8 mouse cellular contexts compared by ENCODE assay signal in genomic region chr17:63849151-63849550, GRCm38 (mm10). TPM values are rescaled to one million over a fixed set of nuclear protein-coding genes. Genes with fewer than 3 reads are reported as not detected.
DNase-seq lines count a peak whose midpoint lies in the region; ATAC-seq and TF ChIP-seq lines count a peak whose summit lies in the region.

No protein-coding gene starts in this region.

- no peaks in the 10 kb centered on the region for H3K27me3 ChIP-seq in kidney, embryonic 15.5 days
- no peaks in the 10 kb centered on the region for H3K27me3 ChIP-seq in hindbrain, embryonic 14.5 days (ENCODE audit: control insufficient read depth, insufficient read depth, low read length)
- no peaks in the 10 kb centered on the region for H3K27me3 ChIP-seq in midbrain, embryonic 13.5 days

- no peak for TF ChIP-seq POLR2A in cortical plate, adult 2 months (IDR thresholded peaks at IDR 0.05; ENCODE audit: extremely low read depth, insufficient read depth, low read length)

- no peak for DNase-seq in kidney, adult 8-10 months
- no peak for DNase-seq in hindbrain, embryonic 14.5 days (ENCODE audit: low spot score)
- no peak for DNase-seq in adrenal gland, adult (ENCODE audit: inconsistent age in 2 of 2, low spot score in 1 of 2)
- no peak for DNase-seq in gastrocnemius, postnatal 4 days (ENCODE audit: low spot score in 2 of 2)
- no peak for DNase-seq in left cerebral cortex, adult 11 months (ENCODE audit: low spot score)

- H3K9ac ChIP-seq in kidney, embryonic 15.5 days = peak overlapping the region; percentile 62
- peak overlapping the region; percentile 82 for H3K9ac ChIP-seq in hindbrain, embryonic 14.5 days
- H3K9ac ChIP-seq in midbrain, embryonic 13.5 days (replicated peaks) = peak overlapping the region; percentile 81

- no peak for TF ChIP-seq CTCF in cortical plate, adult 2 months (IDR thresholded peaks at IDR 0.05; ENCODE audit: extremely low read depth, insufficient read depth, low read length)

- no peaks in the 10 kb centered on the region for H3K9me3 ChIP-seq in kidney, embryonic 15.5 days (replicated peaks)
- H3K9me3 ChIP-seq in hindbrain, embryonic 14.5 days (ENCODE audit: control insufficient read depth, low read length) = no peaks in the 10 kb centered on the region
- H3K9me3 ChIP-seq in midbrain, embryonic 13.5 days = no peaks in the 10 kb centered on the region

- H3K36me3 ChIP-seq in kidney, embryonic 15.5 days = no peaks in the 10 kb centered on the region
- H3K36me3 ChIP-seq in hindbrain, embryonic 14.5 days (replicated peaks; ENCODE audit: control insufficient read depth, insufficient read depth) = no peaks in the 10 kb centered on the region
- H3K36me3 ChIP-seq in midbrain, embryonic 13.5 days = no peaks in the 10 kb centered on the region

- 3% methylated on average over 6 of the region's 6 CpGs for WGBS in kidney, embryonic 15.5 days
- 6% methylated on average over 6 of the region's 6 CpGs for WGBS in hindbrain, embryonic 14.5 days
- WGBS in midbrain, embryonic 13.5 days = 4% methylated on average over 6 of the region's 6 CpGs

- 0 out of 2 replicates have a peak, but pooled peaks cover 5% of the 10 kb centered on the region for H3K4me1 ChIP-seq in kidney, embryonic 15.5 days
- H3K4me1 ChIP-seq in cortical plate, adult 2 months (ENCODE audit: control insufficient read depth, insufficient read depth, low read length) = no peaks in the 10 kb centered on the region
- H3K4me1 ChIP-seq in hindbrain, embryonic 14.5 days (replicated peaks; ENCODE audit: control insufficient read depth, insufficient read depth, low read length) = no peaks in the 10 kb centered on the region
- H3K4me1 ChIP-seq in midbrain, embryonic 13.5 days (replicated peaks) = peaks cover 7% of the 10 kb centered on the region; the same call in 1 of the 2 replicates

- ATAC-seq in kidney, embryonic 15.5 days (replicated peaks; ENCODE audit: low FRiP score) = peak; percentile 54; the same call in 1 of the 2 replicates
- peak; percentile 19; the same call in 1 of the 2 replicates for ATAC-seq in hindbrain, embryonic 14.5 days (ENCODE audit: low FRiP score)
- ATAC-seq in midbrain, embryonic 13.5 days = peak; percentile 5; the same call in 1 of the 2 replicates

- H3K27ac ChIP-seq in kidney, embryonic 15.5 days = peak overlapping the region; percentile 72
- H3K27ac ChIP-seq in cortical plate, adult 2 months (ENCODE audit: insufficient read depth, low read length) = no peak overlapping the region
- peak overlapping the region; percentile 66; the same call in 1 of the 2 replicates for H3K27ac ChIP-seq in hindbrain, embryonic 14.5 days
- H3K27ac ChIP-seq in midbrain, embryonic 13.5 days = no peak overlapping the region

- peak overlapping the region; percentile 58 for H3K4me3 ChIP-seq in kidney, embryonic 15.5 days (replicated peaks)
- H3K4me3 ChIP-seq in cortical plate, adult 2 months (ENCODE audit: insufficient read depth, low read length) = peak overlapping the region; percentile 50
- H3K4me3 ChIP-seq in hindbrain, embryonic 14.5 days (replicated peaks; ENCODE audit: low read length) = peak overlapping the region; percentile 60
- H3K4me3 ChIP-seq in midbrain, embryonic 13.5 days (replicated peaks) = peak overlapping the region; percentile 67

- peak overlapping the region; percentile 59 for H3K4me2 ChIP-seq in kidney, embryonic 15.5 days
- H3K4me2 ChIP-seq in hindbrain, embryonic 14.5 days (replicated peaks) = peak overlapping the region; percentile 67
- H3K4me2 ChIP-seq in midbrain, embryonic 13.5 days (replicated peaks) = peak overlapping the region; percentile 56

RNA-seq across cellular contexts. Expression of gene Fer, which starts 13.7 kb away (rescaled TPM):
- 30.9 and 31.4 TPM in 2 replicates for polyA plus RNA-seq in kidney, embryonic 15.5 days (2015; fragmentation: Nextera tagmentation; extraction: Ambion mirVana)
- polyA plus RNA-seq in cortical plate, adult 2 months (2012; rRNA removed) = 9.8 and 10.5 TPM in 2 replicates
- polyA plus RNA-seq in hindbrain, embryonic 14.5 days (2014; fragmentation: Nextera tagmentation; extraction: Ambion mirVana) = 35.8 and 36.8 TPM in 2 replicates
- polyA plus RNA-seq in midbrain, embryonic 13.5 days (2015; fragmentation: Nextera tagmentation; extraction: Ambion mirVana) = 32.3 and 35.4 TPM in 2 replicates
- 10 to 100 TPM; 28.4 to 31.9 TPM for total RNA-seq in gastrocnemius, postnatal 4 days (2021)

RNA-seq across cellular contexts. Expression of gene A930002H24Rik, which starts 14.4 kb away (rescaled TPM):
- polyA plus RNA-seq in kidney, embryonic 15.5 days (2015; fragmentation: Nextera tagmentation; extraction: Ambion mirVana) = 3.2 and 4.5 TPM in 2 replicates
- polyA plus RNA-seq in cortical plate, adult 2 months (2012; rRNA removed) = 0.55 and 1.1 TPM in 2 replicates
- polyA plus RNA-seq in hindbrain, embryonic 14.5 days (2014; fragmentation: Nextera tagmentation; extraction: Ambion mirVana) = 1.9 and 3.0 TPM in 2 replicates
- polyA plus RNA-seq in midbrain, embryonic 13.5 days (2015; fragmentation: Nextera tagmentation; extraction: Ambion mirVana) = 1.8 and 2.6 TPM in 2 replicates
- total RNA-seq in gastrocnemius, postnatal 4 days (2021) = 1 to 10 TPM; 1.2 to 2.4 TPM

Comparison
In these comparisons a context has a peak if more than half of its experiments do, and no peak if none do; other contexts are left out.
1. H3K27ac ChIP-seq: peak in kidney, embryonic 15.5 days (single experiment) and hindbrain, embryonic 14.5 days (single experiment); none in cortical plate, adult 2 months (single experiment) and midbrain, embryonic 13.5 days (single experiment).
2. Peak in every context shown above with its lines, with median percentiles within 50 percentile points of each other: ATAC-seq, H3K4me2 ChIP-seq, H3K4me3 ChIP-seq and H3K9ac ChIP-seq.